Mouse (Mus musculus): ENCODE measurements around the gene Pdlim5. TPM values are rescaled to one million over a fixed set of nuclear protein-coding genes. Genes with fewer than 3 reads are reported as not detected.

Gene Pdlim5
- polyA plus RNA-seq, 1 experiment from 2014 or later: 240 TPM

DNA sequence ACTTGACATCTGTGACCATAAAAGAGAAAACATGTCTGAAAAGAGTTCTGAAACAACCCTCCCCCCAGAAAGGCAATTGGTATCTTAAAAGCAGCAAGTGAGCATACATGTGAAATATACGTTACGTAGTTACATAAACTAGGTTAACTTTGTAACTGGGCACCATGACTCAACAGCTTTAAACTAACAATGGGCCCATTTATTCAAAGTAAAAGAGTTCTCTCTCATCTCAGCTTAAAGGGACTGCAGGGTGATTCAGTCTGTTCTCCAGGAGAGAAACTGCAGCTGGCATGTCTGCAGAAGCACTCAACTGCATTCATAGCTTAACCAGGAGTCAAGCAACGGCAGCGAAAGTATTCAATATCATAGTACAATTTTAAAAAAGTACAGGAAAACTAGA, 7.3 kb downstream of the Pdlim5 start:
- Histone ChIP-seq H3K27ac (ENCODE audit: low read depth, low read length) (no peak overlapping the region), H3K4me3 (ENCODE audit: low read depth, low read length) (no peak overlapping the region), H3K9ac (ENCODE audit: low read depth, low read length) (no peak overlapping the region), H3K27me3 (ENCODE audit: control insufficient read depth, insufficient read depth, low read length) (no peaks in the 10 kb centered on the region), H3K4me2 (no peak overlapping the region), H3K9me3 (replicated peaks; ENCODE audit: control insufficient read depth, low read length) (no peaks in the 10 kb centered on the region), H3K4me1 (ENCODE audit: control insufficient read depth, insufficient read depth, low read length) (peaks cover 6% of the 10 kb centered on the region; the same call in 1 of the 2 replicates), H3K36me3 (ENCODE audit: control insufficient read depth, insufficient read depth, low read length) (no peaks in the 10 kb centered on the region)
- no peak for ATAC-seq (replicated peaks; ENCODE audit: insufficient number of reproducible peaks, low FRiP score, low TSS enrichment)
- 62% methylated on average over 4 of the region's 4 CpGs for WGBS (ENCODE audit: insufficient replicate concordance)

DNA sequence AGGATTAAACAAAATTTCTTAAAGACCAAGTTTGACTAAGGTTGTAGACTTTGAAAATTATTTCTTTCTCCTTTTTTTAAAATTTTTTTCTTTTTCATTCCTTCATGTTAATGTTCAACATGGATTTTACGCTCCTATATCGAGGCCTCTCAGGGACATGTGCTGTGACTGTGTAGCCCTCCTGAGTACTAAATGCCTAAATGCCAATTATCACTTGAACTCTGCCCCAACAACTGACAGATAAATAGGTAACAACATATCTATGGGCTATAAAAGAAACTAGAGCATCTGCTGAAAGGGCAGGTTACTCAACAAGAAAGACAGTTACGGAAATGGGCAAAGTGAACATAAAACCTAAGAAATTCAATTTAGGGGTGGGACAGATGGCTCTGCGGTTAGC, 9.0 kb downstream of the Pdlim5 start:
- WGBS (ENCODE audit: insufficient replicate concordance): 90% methylated on average over 4 of the region's 4 CpGs
- Histone ChIP-seq H3K36me3 (ENCODE audit: control insufficient read depth, insufficient read depth, low read length) (no peaks in the 10 kb centered on the region), H3K4me2 (no peak overlapping the region), H3K4me3 (ENCODE audit: low read depth, low read length) (no peak overlapping the region), H3K9ac (ENCODE audit: low read depth, low read length) (no peak overlapping the region), H3K9me3 (replicated peaks; ENCODE audit: control insufficient read depth, low read length) (no peaks in the 10 kb centered on the region), H3K27ac (ENCODE audit: low read depth, low read length) (no peak overlapping the region), H3K27me3 (ENCODE audit: control insufficient read depth, insufficient read depth, low read length) (no peaks in the 10 kb centered on the region), H3K4me1 (ENCODE audit: control insufficient read depth, insufficient read depth, low read length) (peaks cover 6% of the 10 kb centered on the region; the same call in 1 of the 2 replicates)
- ATAC-seq (replicated peaks; ENCODE audit: insufficient number of reproducible peaks, low FRiP score, low TSS enrichment): no peak

- no peak overlapping the region for H3K4me3 ChIP-seq (ENCODE audit: low read depth, low read length)
- H3K4me2 ChIP-seq: no peak overlapping the region
- H3K27ac ChIP-seq (ENCODE audit: low read depth, low read length): no peak overlapping the region
- no peaks in the 10 kb centered on the region for H3K9me3 ChIP-seq (replicated peaks; ENCODE audit: control insufficient read depth, low read length)
- no peak for ATAC-seq (replicated peaks; ENCODE audit: insufficient number of reproducible peaks, low FRiP score, low TSS enrichment)
- H3K36me3 ChIP-seq (ENCODE audit: control insufficient read depth, insufficient read depth, low read length): no peaks in the 10 kb centered on the region
- WGBS (ENCODE audit: insufficient replicate concordance): 87% methylated on average over 2 of the region's 2 CpGs
- H3K9ac ChIP-seq (ENCODE audit: low read depth, low read length): no peak overlapping the region
- no peaks in the 10 kb centered on the region for H3K27me3 ChIP-seq (ENCODE audit: control insufficient read depth, insufficient read depth, low read length)
- peaks cover 6% of the 10 kb centered on the region; the same call in 1 of the 2 replicates for H3K4me1 ChIP-seq (ENCODE audit: control insufficient read depth, insufficient read depth, low read length)
These were observed 9.8 kb downstream of the Pdlim5 start for GRCm38 (mm10) chr3:142385690-142386089.

- no peak overlapping the region for H3K4me3 ChIP-seq (ENCODE audit: low read depth, low read length)
These were observed 18.9 kb downstream of the Pdlim5 start for GRCm38 (mm10) chr3:142376638-142377037.

DNA sequence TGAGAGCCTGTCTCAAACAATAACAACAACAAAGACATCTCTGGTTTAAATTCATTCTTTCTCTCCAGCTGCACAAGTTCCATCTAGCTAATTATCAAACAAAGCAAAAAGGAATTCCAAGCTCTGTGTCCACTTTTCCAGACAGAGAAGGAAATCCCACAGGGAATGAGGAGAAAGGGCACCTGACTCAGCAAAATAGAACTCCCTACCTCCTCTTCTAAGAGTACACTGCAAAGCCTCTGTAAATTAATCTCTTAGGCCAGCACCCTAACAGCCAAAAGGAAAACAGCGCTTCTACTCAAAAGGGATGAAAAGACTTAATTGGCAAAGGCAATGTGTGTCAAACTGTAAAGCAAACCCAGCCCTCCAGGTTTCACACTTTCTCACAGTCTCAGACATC, 20.4 kb downstream of the Pdlim5 start:
- H3K4me1 ChIP-seq (ENCODE audit: control insufficient read depth, insufficient read depth, low read length): peaks cover 4% of the 10 kb centered on the region; the same call in 1 of the 2 replicates
- H3K27me3 ChIP-seq (ENCODE audit: control insufficient read depth, insufficient read depth, low read length): no peaks in the 10 kb centered on the region
- no peak for ATAC-seq (replicated peaks; ENCODE audit: insufficient number of reproducible peaks, low FRiP score, low TSS enrichment)
- peak overlapping the region; percentile 13; the same call in 1 of the 2 replicates for H3K27ac ChIP-seq (ENCODE audit: low read depth, low read length)
- no peaks in the 10 kb centered on the region for H3K36me3 ChIP-seq (ENCODE audit: control insufficient read depth, insufficient read depth, low read length)
- H3K4me2 ChIP-seq: no peak overlapping the region
- no peak overlapping the region for H3K9ac ChIP-seq (ENCODE audit: low read depth, low read length)
- H3K9me3 ChIP-seq (replicated peaks; ENCODE audit: control insufficient read depth, low read length): no peaks in the 10 kb centered on the region
- no peak overlapping the region for H3K4me3 ChIP-seq (ENCODE audit: low read depth, low read length)
- WGBS (ENCODE audit: insufficient replicate concordance): 44% methylated on average over 1 of the region's 1 CpGs

More at GRCm38 (mm10) chr3:142376638-142377037, 18.9 kb downstream of the Pdlim5 start:
- H3K27ac ChIP-seq (ENCODE audit: low read depth, low read length): no peak overlapping the region
- no peaks in the 10 kb centered on the region for H3K9me3 ChIP-seq (replicated peaks; ENCODE audit: control insufficient read depth, low read length)
- no peaks in the 10 kb centered on the region for H3K36me3 ChIP-seq (ENCODE audit: control insufficient read depth, insufficient read depth, low read length)
- 71% methylated on average over 1 of the region's 1 CpGs for WGBS (ENCODE audit: insufficient replicate concordance)
- H3K9ac ChIP-seq (ENCODE audit: low read depth, low read length): no peak overlapping the region
- H3K27me3 ChIP-seq (ENCODE audit: control insufficient read depth, insufficient read depth, low read length): no peaks in the 10 kb centered on the region
- no peak overlapping the region for H3K4me2 ChIP-seq
- no peak for ATAC-seq (replicated peaks; ENCODE audit: insufficient number of reproducible peaks, low FRiP score, low TSS enrichment)
- H3K4me1 ChIP-seq (ENCODE audit: control insufficient read depth, insufficient read depth, low read length): peaks cover 4% of the 10 kb centered on the region; the same call in 1 of the 2 replicates

DNA sequence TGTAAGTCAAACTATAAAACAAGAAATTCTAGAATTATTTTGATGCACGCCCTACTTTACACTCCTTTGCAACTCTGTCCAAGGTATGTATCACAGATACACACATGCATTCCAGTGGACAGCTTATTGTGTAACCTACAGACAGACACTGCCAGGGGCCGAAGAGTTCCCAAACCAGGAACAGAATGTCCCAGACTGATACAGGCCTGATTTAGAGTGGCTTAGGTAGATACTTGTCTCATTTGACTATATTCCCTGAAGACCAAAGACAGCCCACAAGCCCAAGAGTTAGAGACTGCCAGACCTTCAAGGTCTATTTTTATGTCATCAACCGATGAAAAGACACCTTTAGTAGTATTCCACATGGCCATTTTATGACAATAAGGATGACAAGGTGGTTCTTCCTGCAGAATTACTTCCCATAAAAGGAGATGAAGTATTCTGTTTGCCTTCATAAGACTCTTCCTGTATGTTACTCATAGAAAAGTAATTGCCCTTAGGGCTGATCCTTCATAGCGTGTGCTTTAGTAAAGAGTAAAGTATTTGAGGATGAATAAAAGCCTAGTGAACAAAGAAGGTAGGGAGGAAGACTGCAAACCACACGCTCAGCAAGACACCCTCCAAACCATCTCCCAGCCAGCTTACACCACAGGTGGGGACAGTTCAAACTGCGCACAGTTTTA, 22.9 kb downstream of the Pdlim5 start:
- Histone ChIP-seq H3K9ac (ENCODE audit: low read depth, low read length) (no peak overlapping the region), H3K36me3 (ENCODE audit: control insufficient read depth, insufficient read depth, low read length) (no peaks in the 10 kb centered on the region), H3K27ac (ENCODE audit: low read depth, low read length) (no peak overlapping the region), H3K9me3 (replicated peaks; ENCODE audit: control insufficient read depth, low read length) (no peaks in the 10 kb centered on the region), H3K27me3 (ENCODE audit: control insufficient read depth, insufficient read depth, low read length) (no peaks in the 10 kb centered on the region), H3K4me2 (no peak overlapping the region), H3K4me1 (ENCODE audit: control insufficient read depth, insufficient read depth, low read length) (peaks cover 4% of the 10 kb centered on the region; the same call in 1 of the 2 replicates), H3K4me3 (ENCODE audit: low read depth, low read length) (no peak overlapping the region)
- WGBS (ENCODE audit: insufficient replicate concordance): 95% methylated on average over 6 of the region's 6 CpGs
- ATAC-seq (replicated peaks; ENCODE audit: insufficient number of reproducible peaks, low FRiP score, low TSS enrichment): no peak

- no peak overlapping the region for H3K9ac ChIP-seq (ENCODE audit: low read depth, low read length)
- WGBS (ENCODE audit: insufficient replicate concordance): 73% methylated on average over 9 of the region's 9 CpGs
- no peak for ATAC-seq (replicated peaks; ENCODE audit: insufficient number of reproducible peaks, low FRiP score, low TSS enrichment)
These were observed 27.1 kb downstream of the Pdlim5 start for GRCm38 (mm10) chr3:142368411-142368810.

GRCm38 (mm10) chr3:142362092-142362491, 33.4 kb downstream of the Pdlim5 start:
- H3K4me3 ChIP-seq (ENCODE audit: low read depth, low read length): no peak overlapping the region
- no peak for ATAC-seq (replicated peaks; ENCODE audit: insufficient number of reproducible peaks, low FRiP score, low TSS enrichment)
- no peaks in the 10 kb centered on the region for H3K4me1 ChIP-seq (ENCODE audit: control insufficient read depth, insufficient read depth, low read length)
- no peak overlapping the region for H3K9ac ChIP-seq (ENCODE audit: low read depth, low read length)
- no peaks in the 10 kb centered on the region for H3K27me3 ChIP-seq (ENCODE audit: control insufficient read depth, insufficient read depth, low read length)
- H3K36me3 ChIP-seq (ENCODE audit: control insufficient read depth, insufficient read depth, low read length): no peaks in the 10 kb centered on the region
- H3K4me2 ChIP-seq: no peak overlapping the region
- WGBS (ENCODE audit: insufficient replicate concordance): 71% methylated on average over 6 of the region's 6 CpGs
- no peaks in the 10 kb centered on the region for H3K9me3 ChIP-seq (replicated peaks; ENCODE audit: control insufficient read depth, low read length)
- no peak overlapping the region for H3K27ac ChIP-seq (ENCODE audit: low read depth, low read length)

More at GRCm38 (mm10) chr3:142368411-142368810, 27.1 kb downstream of the Pdlim5 start:
- Histone ChIP-seq H3K4me2 (no peak overlapping the region), H3K4me1 (ENCODE audit: control insufficient read depth, insufficient read depth, low read length) (no peaks in the 10 kb centered on the region), H3K27ac (ENCODE audit: low read depth, low read length) (no peak overlapping the region), H3K9me3 (replicated peaks; ENCODE audit: control insufficient read depth, low read length) (no peaks in the 10 kb centered on the region), H3K4me3 (ENCODE audit: low read depth, low read length) (no peak overlapping the region), H3K27me3 (ENCODE audit: control insufficient read depth, insufficient read depth, low read length) (no peaks in the 10 kb centered on the region), H3K36me3 (ENCODE audit: control insufficient read depth, insufficient read depth, low read length) (no peaks in the 10 kb centered on the region)

DNA sequence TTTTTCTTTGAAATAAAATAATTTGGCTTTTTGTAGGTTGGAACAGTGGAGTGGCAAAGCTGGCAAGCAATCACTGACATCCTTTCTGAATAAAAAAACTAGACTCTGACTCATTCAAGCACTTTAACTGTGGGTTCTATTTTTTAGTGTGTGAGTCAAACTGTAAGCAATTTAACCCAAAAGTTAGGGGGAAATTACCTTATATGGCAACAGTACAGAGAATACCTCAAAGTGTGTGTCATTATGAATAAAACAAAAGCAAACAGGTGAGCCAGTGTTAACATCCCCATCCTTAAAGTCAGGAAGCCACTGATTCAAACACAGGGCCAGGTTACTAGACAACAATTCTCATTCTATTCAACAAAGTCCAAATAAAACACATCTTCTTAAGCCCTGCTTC, 36.5 kb downstream of the Pdlim5 start:
- ATAC-seq (replicated peaks; ENCODE audit: insufficient number of reproducible peaks, low FRiP score, low TSS enrichment): no peak
- Histone ChIP-seq H3K36me3 (ENCODE audit: control insufficient read depth, insufficient read depth, low read length) (no peaks in the 10 kb centered on the region), H3K9ac (ENCODE audit: low read depth, low read length) (no peak overlapping the region), H3K27me3 (ENCODE audit: control insufficient read depth, insufficient read depth, low read length) (no peaks in the 10 kb centered on the region), H3K4me1 (ENCODE audit: control insufficient read depth, insufficient read depth, low read length) (no peaks in the 10 kb centered on the region), H3K4me2 (no peak overlapping the region), H3K4me3 (ENCODE audit: low read depth, low read length) (no peak overlapping the region), H3K9me3 (replicated peaks; ENCODE audit: control insufficient read depth, low read length) (no peaks in the 10 kb centered on the region), H3K27ac (ENCODE audit: low read depth, low read length) (no peak overlapping the region)
